Mouse (Mus musculus): Measurements from ENCODE around the gene Gm21988. TPM values are rescaled to one million over a fixed set of nuclear protein-coding genes. Genes with fewer than 3 reads are reported as not detected.

Gm21988 gene
- polyA plus RNA-seq, 1 experiment = 8.7 TPM

GRCm38 (mm10) chr11:70218039-70218438 is 21.6 kb downstream of the Gm21988 start:
- no peak for DNase-seq (ENCODE audit: low spot score)

GRCm38 (mm10) chr11:70216103-70216502 is 23.5 kb downstream of the Gm21988 start:
- no peak for DNase-seq (ENCODE audit: low spot score)

GRCm38 (mm10) chr11:70215301-70215700 is 24.3 kb downstream of the Gm21988 start:
- no peak for DNase-seq (ENCODE audit: low spot score)

GRCm38 (mm10) chr11:70214856-70215209 is 24.8 kb downstream of the Gm21988 start:
- DNase-seq (ENCODE audit: low spot score) = no peak

- DNase-seq (ENCODE audit: low spot score) = no peak
These were observed 25.3 kb downstream of the Gm21988 start for GRCm38 (mm10) chr11:70214191-70214855.

GRCm38 (mm10) chr11:70213736-70214135 is 25.9 kb downstream of the Gm21988 start:
- no peak for DNase-seq (ENCODE audit: low spot score)

DNA sequence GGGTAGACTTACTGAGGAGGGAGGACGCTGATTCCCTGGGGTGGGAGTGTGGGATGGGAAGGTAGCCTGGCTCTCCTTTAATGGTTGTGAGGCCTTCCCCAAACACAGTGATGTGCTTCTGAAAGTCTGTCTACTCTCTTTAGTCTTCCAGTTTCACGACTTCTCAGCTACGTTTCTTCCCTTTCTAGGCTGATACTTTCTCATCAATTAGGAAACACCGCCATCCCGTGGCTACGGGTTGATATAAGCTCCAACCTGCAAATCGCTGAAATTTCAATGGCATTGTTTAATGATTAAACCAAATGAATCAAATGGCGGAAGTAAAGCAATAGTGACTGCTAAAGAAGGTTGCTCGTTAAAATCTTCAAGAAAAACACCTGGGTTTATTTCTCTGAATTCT is 26.7 kb downstream of the Gm21988 start:
- DNase-seq (ENCODE audit: low spot score) = no peak

DNA sequence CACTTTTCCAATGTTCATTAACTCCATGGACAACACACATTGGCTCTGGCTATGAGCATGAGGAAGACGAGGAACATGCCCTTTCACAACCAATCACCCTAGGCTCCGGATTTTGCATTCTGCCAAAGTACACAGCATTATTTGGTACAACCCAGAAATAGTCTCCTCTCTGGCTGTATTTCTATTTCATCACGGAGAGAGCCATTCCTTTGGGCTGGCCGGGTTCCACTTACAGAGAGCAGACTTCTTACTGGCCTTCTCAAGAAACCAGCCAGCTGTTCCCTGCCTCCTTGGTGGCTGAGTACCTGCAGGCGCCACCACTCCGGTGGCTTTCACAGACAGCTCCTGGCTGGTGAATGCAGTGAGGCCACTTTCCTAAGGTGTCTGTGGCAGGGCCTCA is 27.2 kb downstream of the Gm21988 start, which contains the start of gene Slc16a11:
TSS of gene Slc16a11 (plus strand) at position 330 of the 400 bp plus-strand sequence.
- no peak for DNase-seq (ENCODE audit: low spot score)

DNA sequence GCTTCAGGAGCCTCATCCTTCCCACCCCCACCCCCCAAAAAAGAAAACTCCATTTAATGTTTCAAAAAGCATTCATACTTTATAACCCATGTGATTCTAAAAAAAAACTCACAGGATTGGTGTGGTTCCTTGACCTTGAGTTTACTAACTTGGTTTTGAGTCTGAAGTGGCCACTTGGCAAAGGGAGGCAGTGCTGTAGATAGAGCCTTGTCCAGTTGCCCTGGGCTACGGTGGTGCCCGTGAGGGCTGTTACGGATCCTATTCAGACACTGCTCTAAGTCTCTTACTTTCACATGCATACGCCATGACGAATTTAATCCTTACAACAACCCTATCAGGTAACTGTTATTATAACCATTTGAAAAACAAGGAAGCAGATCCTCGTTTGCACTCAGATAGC is 27.7 kb downstream of the Gm21988 start:
- DNase-seq (ENCODE audit: low spot score) = no peak

GRCm38 (mm10) chr11:70210681-70211080 is 28.9 kb downstream of the Gm21988 start:
- DNase-seq (ENCODE audit: low spot score) = no peak

- DNase-seq (ENCODE audit: low spot score) = no peak
These were observed 30.7 kb downstream of the Gm21988 start for GRCm38 (mm10) chr11:70208778-70209388.

DNA sequence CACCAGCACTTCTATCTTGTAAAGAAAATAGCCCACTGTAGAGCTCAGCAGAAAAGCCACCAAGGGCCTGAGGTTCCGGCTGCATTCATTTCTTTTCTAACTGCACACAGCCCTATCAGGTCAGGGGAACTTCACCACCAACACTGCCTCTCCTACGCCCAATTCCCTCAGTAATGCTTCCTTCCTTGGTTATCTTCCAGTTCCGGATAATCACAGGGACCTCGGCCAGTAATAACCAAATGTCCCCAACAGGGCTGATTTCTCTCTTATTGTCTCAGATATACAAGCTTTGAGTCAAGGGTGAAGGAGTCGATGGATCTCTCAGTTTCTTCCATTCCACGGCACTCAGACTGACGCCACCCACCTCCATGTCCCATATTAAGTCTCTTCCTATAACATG is 32.3 kb downstream of the Gm21988 start:
- DNase-seq (ENCODE audit: low spot score) = no peak

DNA sequence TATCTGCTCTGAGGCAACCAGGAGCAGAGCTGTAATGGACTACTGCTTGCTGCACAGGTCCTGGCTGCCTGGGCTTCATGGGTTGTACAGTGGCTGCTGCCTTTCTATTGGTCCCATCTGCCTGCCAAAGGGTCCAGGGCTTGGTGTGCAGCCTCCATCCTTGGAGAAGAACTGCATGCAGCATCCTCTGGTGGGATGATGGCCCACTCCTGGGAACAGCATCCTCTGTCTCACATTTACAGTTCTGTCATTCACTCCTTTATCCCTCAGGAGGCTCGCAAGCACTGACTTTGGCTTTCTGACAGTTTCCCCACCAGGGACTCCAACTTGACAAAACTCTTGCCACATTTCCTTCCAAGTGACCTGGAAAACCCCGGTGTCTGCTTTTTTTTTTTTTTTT is 32.8 kb downstream of the Gm21988 start:
- DNase-seq (ENCODE audit: low spot score) = no peak

DNA sequence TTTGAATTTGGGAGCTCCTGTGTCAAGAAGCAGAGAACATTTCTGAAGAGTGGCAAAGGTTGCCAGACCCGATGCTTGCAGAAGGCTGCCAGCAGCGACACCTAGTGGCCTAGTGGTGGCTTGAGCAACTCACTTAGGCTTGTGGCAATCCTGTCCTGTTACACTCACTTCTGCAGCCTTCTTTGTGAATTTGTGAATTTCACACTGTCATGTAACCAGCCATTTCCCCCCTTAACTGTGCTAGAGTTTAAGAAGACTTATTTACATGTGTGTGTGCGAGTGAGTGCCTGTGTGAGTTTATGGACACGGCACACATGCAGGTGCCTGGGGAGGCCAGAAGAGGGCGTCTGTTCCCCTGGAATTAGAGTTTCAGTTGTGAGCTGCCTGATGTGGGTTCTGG is 37.9 kb downstream of the Gm21988 start:
- peak; percentile 68 for DNase-seq (ENCODE audit: low spot score)

DNA sequence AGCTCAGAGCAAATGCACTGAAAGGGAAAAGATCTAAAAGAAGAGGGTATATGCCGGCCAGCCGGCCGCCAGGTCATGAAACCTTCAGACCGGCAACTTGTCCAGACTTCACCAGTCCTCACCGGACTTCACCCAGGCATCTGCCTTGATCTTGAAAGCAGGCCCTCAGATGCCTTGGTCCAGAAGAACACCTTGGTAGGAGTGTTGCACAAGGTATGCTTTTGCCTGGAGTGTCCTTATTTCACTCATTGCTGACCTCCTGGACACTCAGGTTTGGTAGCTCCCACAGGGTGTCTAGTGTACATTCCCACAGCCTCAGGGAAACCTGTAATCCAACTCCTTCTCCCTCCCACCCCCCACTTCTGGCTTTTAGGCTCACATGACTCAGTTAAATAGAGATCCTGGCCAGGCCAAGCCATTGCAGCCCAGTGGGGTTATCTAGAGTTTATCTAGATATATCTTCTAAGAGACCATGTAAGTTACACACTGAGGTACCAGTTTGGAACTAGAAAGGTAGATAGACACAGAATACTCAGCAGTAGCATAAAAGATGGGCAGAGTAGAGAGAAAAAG is 39.5 kb downstream of the Gm21988 start:
- DNase-seq (ENCODE audit: low spot score) = no peak

GRCm38 (mm10) chr11:70199107-70199506 is 40.5 kb downstream of the Gm21988 start:
- DNase-seq (ENCODE audit: low spot score) = no peak

GRCm38 (mm10) chr11:70198332-70198731 is 41.3 kb downstream of the Gm21988 start:
- no peak for DNase-seq (ENCODE audit: low spot score)

- DNase-seq (ENCODE audit: low spot score) = no peak
These were observed 46.0 kb downstream of the Gm21988 start for GRCm38 (mm10) chr11:70193354-70194285.

DNA sequence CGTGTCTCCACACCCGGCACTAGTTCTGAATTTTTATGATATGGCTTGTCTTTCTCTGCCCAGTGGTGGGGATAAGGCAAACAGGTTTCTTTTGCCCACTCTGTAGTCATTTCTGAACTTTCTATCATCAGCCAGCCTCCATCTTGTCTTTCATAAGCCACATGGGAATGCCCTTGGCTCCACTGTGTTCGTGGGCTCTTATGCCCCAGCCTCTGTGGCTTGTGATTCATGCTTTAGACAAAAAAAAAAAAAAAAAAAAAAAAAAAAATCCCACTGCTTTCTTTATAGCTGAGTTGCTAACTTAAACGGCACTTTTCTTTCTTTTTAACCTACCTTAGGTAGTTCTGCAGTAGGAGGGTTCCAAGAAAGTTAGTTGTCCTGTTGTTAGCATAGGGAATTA is 47.5 kb downstream of the Gm21988 start:
- DNase-seq (ENCODE audit: low spot score) = no peak

GRCm38 (mm10) chr11:70191188-70191587 is 48.4 kb downstream of the Gm21988 start:
- no peak for DNase-seq (ENCODE audit: low spot score)

GRCm38 (mm10) chr11:70189319-70190134 is 50.1 kb downstream of the Gm21988 start:
- no peak for DNase-seq (ENCODE audit: low spot score)

Data from urinary bladder, adult 2 months (tissue).